Mouse (Mus musculus) thymus, postnatal 36 days (tissue): ENCODE results near the gene Gm20696.

Experiments used
- DNase-seq, 2 experiments: peaks; one replicate each; pipeline ENCODE4 v3.0.0; 2022; ENCODE audit warnings: mixed read lengths in 2 of 2

The Gm20696 gene

DNA sequence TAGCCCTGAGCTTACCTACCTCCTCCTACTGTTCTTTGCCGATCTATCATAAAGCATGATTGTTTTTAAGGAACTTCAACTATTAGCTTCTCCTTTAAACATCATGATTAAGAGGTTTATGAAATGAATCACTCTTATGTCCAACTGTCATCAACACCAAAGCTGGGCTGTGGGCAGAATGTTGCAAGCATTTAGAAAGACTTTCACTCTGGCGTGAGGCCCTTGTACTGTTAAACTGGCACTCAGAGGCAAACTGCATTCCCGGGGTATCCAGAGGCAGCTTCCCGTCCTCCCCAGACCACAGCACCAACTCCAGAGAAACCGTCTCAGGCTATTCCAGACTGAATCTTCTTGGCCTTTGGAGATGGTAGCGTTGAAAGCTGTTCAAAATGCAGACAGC is 230.2 kb downstream of the Gm20696 start:
- no peak for DNase-seq

- peak; percentile 37 to 38 for DNase-seq
These were observed 231.5 kb downstream of the Gm20696 start for GRCm38 (mm10) chr6:99435140-99435539.

DNA sequence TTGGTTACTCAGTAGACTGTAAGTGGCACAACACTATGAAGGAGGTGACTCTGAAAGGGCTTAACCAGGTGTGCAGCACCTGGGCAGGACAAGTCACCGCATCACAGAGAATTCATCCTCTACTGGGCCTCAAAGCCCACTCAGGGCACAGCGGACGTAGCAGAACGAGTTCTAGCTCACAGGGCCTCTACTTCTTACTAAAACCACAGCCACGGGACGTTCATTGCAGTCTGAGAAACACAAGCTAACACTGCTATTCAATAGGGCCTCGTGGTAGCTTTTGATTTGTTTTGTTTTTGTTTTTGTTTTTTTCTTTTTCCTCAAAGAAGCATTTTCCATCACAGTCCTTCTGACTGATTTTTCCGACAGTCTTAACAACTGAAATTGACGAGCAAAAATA is 233.6 kb downstream of the Gm20696 start:
- DNase-seq = peak in 1 of 2 experiments; percentile 30

GRCm38 (mm10) chr6:99431941-99432340 is 234.7 kb downstream of the Gm20696 start:
- no peak for DNase-seq

DNA sequence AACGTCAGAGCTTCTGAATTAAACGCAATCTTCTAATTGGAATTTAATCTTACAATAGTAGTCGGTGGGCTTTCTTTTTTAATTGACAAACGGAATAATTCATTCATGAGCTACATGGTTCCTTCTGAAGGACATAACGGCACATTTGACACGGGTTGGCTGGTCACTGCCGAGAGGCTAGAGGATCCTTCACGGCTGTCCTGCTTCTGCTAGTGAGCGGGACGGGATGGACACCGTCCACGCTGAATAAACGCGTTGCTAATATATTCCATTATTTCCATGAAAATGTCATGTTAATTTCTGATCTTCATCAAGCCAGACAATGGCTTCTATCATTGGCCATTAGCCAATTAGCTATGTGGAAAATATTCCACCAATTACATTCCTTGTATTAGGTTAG is 236.0 kb downstream of the Gm20696 start:
- DNase-seq = no peak

GRCm38 (mm10) chr6:99429378-99430131 is 237.0 kb downstream of the Gm20696 start:
- DNase-seq = no peak

DNA sequence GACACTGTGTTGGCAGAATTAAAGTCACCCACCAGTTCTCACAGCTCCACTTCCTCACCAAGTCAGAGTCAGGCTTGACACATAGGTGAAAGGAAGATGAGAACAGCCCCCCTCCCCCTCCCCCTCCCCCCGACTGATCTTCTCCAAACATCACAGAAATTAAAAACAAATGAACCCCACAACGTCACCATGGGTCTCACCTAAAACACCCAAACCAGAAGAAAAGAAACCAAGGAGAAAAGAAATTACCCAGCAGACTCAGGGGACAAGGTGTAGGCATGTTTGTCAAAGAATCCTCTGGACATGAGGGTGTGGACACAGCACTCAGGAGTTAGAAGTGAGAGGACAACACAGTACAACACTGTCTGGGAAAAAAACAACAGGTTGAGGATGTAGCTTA is 237.6 kb downstream of the Gm20696 start:
- peak in 1 of 2 experiments; percentile 34 for DNase-seq

- DNase-seq = no peak
These were observed 239.3 kb downstream of the Gm20696 start for GRCm38 (mm10) chr6:99427301-99427700.

GRCm38 (mm10) chr6:99425044-99425443 is 241.6 kb downstream of the Gm20696 start:
- DNase-seq = no peak

DNA sequence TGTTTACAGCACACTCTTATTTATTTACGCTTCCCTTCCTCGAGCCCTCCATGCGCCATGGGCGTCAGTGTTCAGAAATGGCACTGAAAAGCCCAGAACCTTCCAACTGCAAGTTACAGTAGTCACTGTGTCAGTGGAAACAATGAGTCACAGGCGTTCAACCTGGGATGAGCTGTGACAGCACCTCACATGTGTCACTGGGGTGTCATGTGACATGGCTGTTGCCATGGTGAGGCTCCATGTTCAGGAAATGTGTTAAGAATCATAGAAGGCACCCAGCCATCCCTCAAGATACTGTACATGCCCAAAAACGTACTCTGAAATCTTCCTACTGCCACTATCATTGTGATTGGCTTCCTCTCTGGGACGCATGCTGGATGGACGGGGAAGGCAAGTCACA is 245.9 kb downstream of the Gm20696 start:
- no peak for DNase-seq

DNA sequence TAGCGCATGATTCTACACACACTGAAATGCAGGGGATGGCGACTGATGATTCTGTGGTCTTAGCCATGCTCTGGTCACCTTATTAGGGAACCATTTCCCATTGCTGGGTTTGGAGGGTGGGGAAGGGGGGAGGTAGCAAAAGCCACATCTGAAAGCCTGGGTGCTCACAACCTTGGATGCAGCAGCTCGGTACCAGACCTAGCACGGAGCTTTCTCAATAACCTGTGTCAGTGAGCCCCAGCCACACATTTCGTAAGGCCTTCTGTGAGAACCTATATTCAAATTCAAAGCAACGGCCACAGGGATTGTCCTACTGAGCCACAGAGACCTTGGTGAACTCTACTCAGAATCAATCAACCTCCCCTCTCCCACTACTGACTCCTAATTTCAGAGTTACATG is 254.0 kb downstream of the Gm20696 start:
- no peak for DNase-seq

DNA sequence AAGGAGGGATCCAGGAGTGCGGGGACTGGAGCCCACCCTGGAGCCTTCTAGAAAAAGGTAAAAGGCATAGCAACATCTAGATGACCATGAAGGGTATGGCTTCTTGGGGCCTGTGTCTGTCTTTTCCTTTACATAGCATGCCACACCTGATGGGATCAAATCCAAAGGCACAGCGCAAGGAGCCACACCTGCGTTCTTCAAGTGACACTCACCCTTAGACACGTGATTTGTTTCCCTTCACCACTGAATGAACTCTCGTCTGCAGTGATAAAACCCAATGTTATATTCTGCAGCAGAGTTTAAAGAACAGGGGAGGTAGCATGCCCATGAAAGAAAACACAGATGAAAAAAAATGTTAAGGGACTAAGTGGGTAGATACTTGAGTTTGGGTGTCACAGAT is 257.0 kb downstream of the Gm20696 start:
- DNase-seq = no peak

DNA sequence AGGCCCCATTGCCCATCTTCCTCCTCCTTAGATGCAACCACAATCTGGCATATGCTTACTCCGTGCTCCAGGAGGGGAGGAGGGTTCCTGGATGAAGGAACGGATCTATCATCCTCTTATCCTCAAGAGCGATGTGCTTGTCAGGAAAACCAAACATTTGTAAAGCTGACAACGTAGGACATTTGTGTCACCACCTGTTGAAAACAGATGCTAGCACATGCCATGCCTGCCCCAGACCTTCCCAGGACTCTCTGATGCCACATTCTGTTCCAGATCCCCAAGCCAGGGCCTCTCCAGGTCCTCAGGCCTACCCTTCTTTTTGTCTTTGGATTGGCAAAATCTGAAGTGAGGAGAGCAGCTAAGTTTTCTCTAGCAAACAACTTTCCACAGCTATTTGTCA is 257.7 kb downstream of the Gm20696 start:
- DNase-seq = no peak

DNA sequence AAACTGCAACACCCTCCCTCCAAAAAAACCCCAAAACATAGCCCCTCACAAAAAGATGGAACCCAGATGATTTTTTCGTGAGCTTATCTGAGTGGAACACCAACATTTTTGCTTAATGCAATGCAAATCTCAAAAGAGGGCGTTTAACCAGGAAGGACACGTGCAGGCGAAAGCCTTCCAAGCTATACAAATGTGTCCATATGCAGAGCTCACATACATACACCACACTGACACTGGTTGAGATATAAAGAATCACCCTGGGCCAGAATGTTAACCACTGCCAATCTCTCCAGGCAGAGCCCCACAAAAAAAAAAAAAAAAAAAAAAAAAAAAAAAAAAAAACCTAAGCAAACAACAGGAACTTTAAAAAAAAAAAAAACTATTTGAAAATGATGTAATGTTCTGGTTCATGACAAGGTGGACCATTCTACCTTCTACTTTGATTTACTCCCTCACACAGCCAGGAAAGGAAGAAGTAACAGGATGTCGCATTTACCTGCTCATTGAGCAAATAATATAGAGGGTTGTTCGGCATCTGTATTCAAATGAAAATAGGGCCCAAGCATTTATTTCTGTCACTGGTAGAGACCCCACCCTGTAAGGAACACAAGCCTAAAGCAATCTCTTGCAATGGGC is 262.7 kb downstream of the Gm20696 start:
- DNase-seq = no peak

DNA sequence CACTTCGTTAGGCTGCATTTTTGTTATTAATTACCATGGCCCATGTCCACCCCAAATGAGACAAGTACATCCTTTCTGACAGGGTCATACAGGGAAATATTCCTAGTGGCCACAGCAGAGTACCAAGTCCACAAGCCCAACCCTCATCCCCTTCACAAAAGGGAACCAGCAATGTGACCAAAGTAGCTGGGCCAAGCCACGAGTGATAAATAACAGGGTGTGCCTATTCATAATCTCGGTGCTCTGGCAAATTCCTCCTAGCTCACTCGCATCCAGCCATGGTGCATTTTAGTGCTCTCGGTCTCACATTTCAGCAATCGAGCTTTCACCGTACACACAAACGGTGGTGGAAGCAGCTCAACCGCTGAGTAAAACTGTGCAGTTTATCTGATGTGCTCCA is 263.7 kb downstream of the Gm20696 start:
- DNase-seq = no peak

GRCm38 (mm10) chr6:99402370-99402769 is 264.2 kb downstream of the Gm20696 start:
- peak in 1 of 2 experiments; percentile 45 for DNase-seq

GRCm38 (mm10) chr6:99401801-99402200 is 264.8 kb downstream of the Gm20696 start:
- DNase-seq = peak; percentile 65 to 79

GRCm38 (mm10) chr6:99401211-99401610 is 265.4 kb downstream of the Gm20696 start:
- DNase-seq = no peak

GRCm38 (mm10) chr6:99395745-99396144 is 270.9 kb downstream of the Gm20696 start:
- no peak for DNase-seq

DNA sequence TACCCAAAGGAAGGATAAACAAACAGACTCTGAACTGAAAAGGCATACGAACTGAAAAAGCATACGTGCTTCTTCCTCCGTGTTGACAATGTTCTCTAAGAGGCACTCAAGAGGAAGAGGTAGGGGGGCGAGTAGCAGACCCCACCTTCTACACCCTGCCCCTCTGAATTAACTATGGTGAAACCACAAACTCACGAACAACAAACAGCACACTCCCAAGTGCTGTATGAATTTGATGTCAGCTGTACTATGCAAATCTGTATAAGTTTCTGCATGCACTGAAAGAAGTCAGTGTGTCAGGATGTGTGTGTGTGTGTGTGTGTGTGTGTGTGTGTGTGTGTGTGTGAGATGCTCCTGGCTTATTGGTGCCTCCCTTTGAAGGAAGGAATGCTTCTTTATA is 271.8 kb downstream of the Gm20696 start:
- peak; percentile 44 to 64 for DNase-seq

- no peak for DNase-seq
These were observed 274.1 kb downstream of the Gm20696 start for GRCm38 (mm10) chr6:99392484-99392883.

DNA sequence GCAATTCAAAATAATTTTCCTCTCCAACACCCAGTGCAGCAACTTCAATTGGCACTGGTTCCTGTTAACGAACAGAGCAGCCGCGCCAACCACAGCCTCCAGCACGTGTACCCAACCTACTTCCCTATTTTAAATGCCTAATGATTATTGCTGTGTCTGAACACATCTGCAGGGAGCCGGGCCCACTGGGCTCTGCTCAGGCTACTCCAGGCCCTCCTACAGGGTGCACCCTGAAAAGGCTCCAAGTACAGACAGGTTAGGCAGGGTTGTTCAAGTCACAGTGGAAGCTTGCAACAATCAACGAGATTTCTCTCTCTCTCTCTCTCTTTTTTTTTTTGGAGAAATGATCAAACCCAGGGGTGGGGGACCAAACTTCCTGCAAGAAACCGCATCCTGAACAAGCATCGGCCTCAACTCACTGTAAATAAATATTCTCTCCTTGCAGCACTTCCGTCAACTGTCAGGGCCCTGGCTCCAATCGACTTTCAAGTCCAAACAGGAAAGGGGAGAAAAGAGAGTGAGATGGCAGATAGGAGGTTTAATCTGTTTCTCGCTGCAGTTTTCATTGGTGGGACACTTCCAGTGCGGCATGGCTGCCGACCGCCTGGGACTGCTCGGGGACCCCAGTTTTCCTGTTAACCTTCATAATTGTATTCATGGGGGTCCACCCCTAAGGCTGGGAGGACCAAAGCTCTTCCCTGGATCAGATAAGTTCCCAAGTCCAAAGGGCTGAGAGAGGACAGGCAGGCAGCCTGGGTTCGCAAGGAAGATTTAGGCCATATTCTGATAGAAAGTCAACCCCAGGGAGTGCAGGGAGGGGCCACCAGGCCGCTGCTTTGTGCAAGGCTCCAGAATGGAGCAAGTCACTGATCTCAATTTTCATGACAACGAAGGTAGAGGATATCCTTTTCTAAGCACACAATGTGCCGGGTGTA is 277.6 kb downstream of the Gm20696 start:
- peak; percentile 74 to 78 for DNase-seq

- peak; percentile 49 to 61 for DNase-seq
These were observed 278.6 kb downstream of the Gm20696 start for GRCm38 (mm10) chr6:99388023-99388422.
